Mouse (Mus musculus) brain, embryonic 14.5 days (tissue): Measurements from ENCODE around the gene Olfr1395.

Experiments
- CTCF ChIP-seq: fragments of 200-500 bp; IDR thresholded peaks from 2 replicates; pipeline ENCODE4 v1.5.1; 2012; ENCODE audit warnings: inconsistent platforms, mild to moderate bottlenecking, moderate library complexity, borderline replicate concordance; ENCODE audit not compliant: insufficient read depth, insufficient read length; ENCODE audit errors: extremely low read depth
- POLR2A ChIP-seq: fragments of 200-500 bp; IDR thresholded peaks from 2 replicates; pipeline ENCODE4 v1.6.1; 2012; ENCODE audit warnings: mild to moderate bottlenecking, inconsistent platforms, borderline replicate concordance; ENCODE audit not compliant: poor library complexity, insufficient read depth, insufficient read length, severe bottlenecking; ENCODE audit errors: extremely low read depth

GRCm38 (mm10) chr11:49124169-49124568, 17.9 kb upstream of the Olfr1395 start:
- TF ChIP-seq CTCF (no peak), POLR2A (no peak)
